Mouse (Mus musculus) forebrain, embryonic 16.5 days (tissue): Measurements from ENCODE around the gene Ces2g. TPM values are rescaled to one million over a fixed set of nuclear protein-coding genes. Genes with fewer than 3 reads are reported as not detected.

Experiments used
- ATAC-seq: fragments of 200-750 bp; cut with Nextera tagmentation; 2 replicates; pipeline ENCODE4 v1.8.0; 2017; ENCODE audit warnings: mild to moderate bottlenecking, moderate library complexity
- H3K27ac ChIP-seq: fragments of 300-500 bp; sonication (generic); 2 replicates; pipeline ENCODE4 v1.5.1; 2014; ENCODE audit warnings: low read length, control low read depth
- H3K27me3 ChIP-seq: fragments of 300-500 bp; sonication (generic); replicated peaks from 2 replicates; pipeline ENCODE4 v1.6.1; 2014; ENCODE audit warnings: low read length; ENCODE audit not compliant: control insufficient read depth, insufficient read depth
- H3K36me3 ChIP-seq: fragments of 300-500 bp; sonication (generic); 2 replicates; pipeline ENCODE4 v1.6.1; 2014; ENCODE audit not compliant: control insufficient read depth, insufficient read depth
- H3K4me1 ChIP-seq: fragments of 300-500 bp; sonication (generic); replicated peaks from 2 replicates; pipeline ENCODE4 v1.6.1; 2014; ENCODE audit warnings: low read length; ENCODE audit not compliant: control insufficient read depth, insufficient read depth
- H3K4me2 ChIP-seq: fragments of 300-500 bp; sonication (generic); 2 replicates; pipeline ENCODE4 v1.6.1; 2014; ENCODE audit warnings: mild to moderate bottlenecking, low read length, control low read depth
- H3K4me3 ChIP-seq: fragments of 300-500 bp; sonication (generic); replicated peaks from 2 replicates; pipeline ENCODE4 v1.5.1; 2014; ENCODE audit warnings: mild to moderate bottlenecking, low read length, control low read depth
- H3K9ac ChIP-seq: fragments of 300-500 bp; sonication (generic); replicated peaks from 2 replicates; pipeline ENCODE4 v1.6.1; 2014; ENCODE audit warnings: low read depth, low read length, control low read depth
- H3K9me3 ChIP-seq: fragments of 300-500 bp; sonication (generic); 2 replicates; pipeline ENCODE4 v1.6.1; 2016; ENCODE audit warnings: low read length; ENCODE audit not compliant: control insufficient read depth
- WGBS: fragments of 180-500 bp; shearing (Covaris S2); extraction: QIAGEN DNeasy Blood & Tissue Kit; methylation state at CpG from one replicate; pipeline ENCODE4 v1.1.7; 2014; 5-methylcytosine and 5-hydroxymethylcytosine counted together
- polyA plus RNA-seq: library from polyadenylated mRNA; unstranded; fragments of >200 nt; fragmentation: Nextera tagmentation; extraction: Ambion mirVana; gene quantifications from 2 replicates; pipeline ENCODE4 v1.2.1, GENCODE M21; 2015

Gene Ces2g
- polyA plus RNA-seq, result 0.16 TPM in 1 of 2 replicates, not detected in the other

GRCm38 (mm10) chr8:104961537-104961961, at the start of gene Ces2g:
Gene Ces2g (plus strand): TSS chr8:104961718.
- Histone ChIP-seq H3K4me2 (no peak within 1 kb of the TSS), H3K36me3 (no peaks in the 10 kb centered on the region), H3K4me1 (no peaks in the 10 kb centered on the region), H3K27ac (no peak within 1 kb of the TSS), H3K27me3 (no peaks in the 10 kb centered on the region), H3K4me3 (no peak within 1 kb of the TSS), H3K9ac (no peak within 1 kb of the TSS), H3K9me3 (no peaks in the 10 kb centered on the region)
- 65% methylated on average over 5 of the region's 5 CpGs for WGBS
- ATAC-seq, result no peak

GRCm38 (mm10) chr8:104925972-104926596, 35.4 kb upstream of the Ces2g start, which contains the start of gene Ces2e:
Gene Ces2e (plus strand): TSS chr8:104926260.
- H3K9ac ChIP-seq, result no peak within 1 kb of the TSS
- H3K36me3 ChIP-seq, result no peaks in the 10 kb centered on the region
- ATAC-seq, result no peak
- WGBS, result 87% methylated on average over 5 of the region's 5 CpGs
- H3K4me3 ChIP-seq, result no peak within 1 kb of the TSS
- no peak within 1 kb of the TSS for H3K4me2 ChIP-seq
- no peaks in the 10 kb centered on the region for H3K4me1 ChIP-seq
- H3K27me3 ChIP-seq, result no peaks in the 10 kb centered on the region
- no peak within 1 kb of the TSS for H3K27ac ChIP-seq
- no peaks in the 10 kb centered on the region for H3K9me3 ChIP-seq

GRCm38 (mm10) chr8:104927301-104927700, 34.2 kb upstream of the Ces2g start:
- WGBS, result 84% methylated on average over 3 of the region's 3 CpGs
- no peaks in the 10 kb centered on the region for H3K4me1 ChIP-seq
- no peak overlapping the region for H3K9ac ChIP-seq
- ATAC-seq, result no peak
- H3K27ac ChIP-seq, result no peak overlapping the region
- H3K36me3 ChIP-seq, result no peaks in the 10 kb centered on the region
- no peak overlapping the region for H3K4me2 ChIP-seq
- no peaks in the 10 kb centered on the region for H3K9me3 ChIP-seq
- no peak overlapping the region for H3K4me3 ChIP-seq
- H3K27me3 ChIP-seq, result no peaks in the 10 kb centered on the region

- Histone ChIP-seq H3K9me3 (no peaks in the 10 kb centered on the region), H3K36me3 (no peaks in the 10 kb centered on the region), H3K9ac (no peak overlapping the region), H3K4me3 (no peak overlapping the region), H3K4me2 (no peak overlapping the region), H3K27ac (no peak overlapping the region), H3K4me1 (no peaks in the 10 kb centered on the region), H3K27me3 (no peaks in the 10 kb centered on the region)
- no peak for ATAC-seq
- 83% methylated on average over 2 of the region's 2 CpGs for WGBS
Observed at GRCm38 (mm10) chr8:104944665-104945064, 16.9 kb upstream of the Ces2g start.

- H3K4me3 ChIP-seq, result no peak within 1 kb of the TSS
- no peak for ATAC-seq
- H3K36me3 ChIP-seq, result no peaks in the 10 kb centered on the region
- 97% methylated on average over 4 of the region's 4 CpGs for WGBS
- no peak within 1 kb of the TSS for H3K27ac ChIP-seq
- H3K9ac ChIP-seq, result no peak within 1 kb of the TSS
- H3K27me3 ChIP-seq, result no peaks in the 10 kb centered on the region
- no peaks in the 10 kb centered on the region for H3K4me1 ChIP-seq
- no peaks in the 10 kb centered on the region for H3K9me3 ChIP-seq
- no peak within 1 kb of the TSS for H3K4me2 ChIP-seq
Observed at GRCm38 (mm10) chr8:104947056-104947455, 14.5 kb upstream of the Ces2g start, which contains the start of gene Ces2f. Gene Ces2f (plus strand): TSS chr8:104947356.

- no peak overlapping the region for H3K27ac ChIP-seq
- no peaks in the 10 kb centered on the region for H3K27me3 ChIP-seq
- H3K4me1 ChIP-seq, result no peaks in the 10 kb centered on the region
- H3K9me3 ChIP-seq, result no peaks in the 10 kb centered on the region
- 83% methylated on average over 5 of the region's 5 CpGs for WGBS
- no peaks in the 10 kb centered on the region for H3K36me3 ChIP-seq
- no peak overlapping the region for H3K4me3 ChIP-seq
- H3K9ac ChIP-seq, result no peak overlapping the region
- ATAC-seq, result no peak
- no peak overlapping the region for H3K4me2 ChIP-seq
Observed at GRCm38 (mm10) chr8:104949031-104949430, 12.5 kb upstream of the Ces2g start.

- ATAC-seq, result no peak
- Histone ChIP-seq H3K4me2 (no peak overlapping the region), H3K36me3 (no peaks in the 10 kb centered on the region), H3K27ac (no peak overlapping the region), H3K9me3 (no peaks in the 10 kb centered on the region), H3K9ac (no peak overlapping the region), H3K27me3 (no peaks in the 10 kb centered on the region), H3K4me1 (no peaks in the 10 kb centered on the region), H3K4me3 (no peak overlapping the region)
- WGBS, result 83% methylated on average over 8 of the region's 8 CpGs
Observed at GRCm38 (mm10) chr8:104962229-104962901, 847 bp downstream of the Ces2g start.

GRCm38 (mm10) chr8:104963375-104963894, 1.9 kb downstream of the Ces2g start:
- WGBS, result 89% methylated on average over 4 of the region's 4 CpGs
- H3K27ac ChIP-seq, result no peak overlapping the region
- ATAC-seq, result no peak
- no peak overlapping the region for H3K4me3 ChIP-seq
- no peak overlapping the region for H3K4me2 ChIP-seq
- no peak overlapping the region for H3K9ac ChIP-seq
- H3K4me1 ChIP-seq, result no peaks in the 10 kb centered on the region
- no peaks in the 10 kb centered on the region for H3K9me3 ChIP-seq
- H3K36me3 ChIP-seq, result no peaks in the 10 kb centered on the region
- no peaks in the 10 kb centered on the region for H3K27me3 ChIP-seq

- Histone ChIP-seq H3K4me1 (no peaks in the 10 kb centered on the region), H3K4me3 (no peak overlapping the region), H3K9ac (no peak overlapping the region), H3K27me3 (no peaks in the 10 kb centered on the region), H3K4me2 (no peak overlapping the region), H3K36me3 (no peaks in the 10 kb centered on the region), H3K27ac (no peak overlapping the region), H3K9me3 (peaks cover 6% of the 10 kb centered on the region; the same call in 1 of the 2 replicates)
- no peak for ATAC-seq
- WGBS, result 88% methylated on average over 5 of the region's 5 CpGs
Observed at GRCm38 (mm10) chr8:104984126-104984525, 22.6 kb downstream of the Ces2g start.
